Mouse (Mus musculus) heart, adult 2 months (tissue): Measurements from ENCODE around the gene Exosc7. TPM values are rescaled to one million over a fixed set of nuclear protein-coding genes. Genes with fewer than 3 reads are reported as not detected.

ENCODE experiments used
- DNase-seq, 2 experiments: peaks; one replicate each; pipeline ENCODE4 v3.0.0; 2021
- H3K27ac ChIP-seq: fragments of 200-600 bp; 2 replicates; pipeline ENCODE4 v1.8.1; 2022
- H3K27me3 ChIP-seq: fragments of 200-500 bp; 2 replicates; pipeline ENCODE4 v1.6.1; 2012; ENCODE audit warnings: mild to moderate bottlenecking, low read length, inconsistent platforms, mixed read lengths; ENCODE audit not compliant: control insufficient read depth, insufficient read depth
- H3K36me3 ChIP-seq: fragments of 200-500 bp; 2 replicates; pipeline ENCODE4 v1.6.1; 2012; ENCODE audit warnings: low read length, inconsistent platforms; ENCODE audit not compliant: control insufficient read depth, insufficient read depth
- H3K4me1 ChIP-seq: fragments of 200-500 bp; 2 replicates; pipeline ENCODE4 v1.6.1; 2011; ENCODE audit warnings: low read length; ENCODE audit not compliant: control insufficient read depth, insufficient read depth
- H3K4me3 ChIP-seq: fragments of 200-600 bp; 2 replicates; pipeline ENCODE4 v1.8.1; 2022
- H3K79me2 ChIP-seq: fragments of 200-500 bp; replicated peaks from 2 replicates; pipeline ENCODE4 v1.6.1; 2012; ENCODE audit warnings: mild to moderate bottlenecking, inconsistent platforms, low read length, moderate library complexity, mixed read lengths; ENCODE audit not compliant: control insufficient read depth, insufficient read depth
- H3K9ac ChIP-seq: fragments of 200-500 bp; 2 replicates; pipeline ENCODE4 v1.6.1; 2012; ENCODE audit warnings: low read depth, mild to moderate bottlenecking, control low read depth, inconsistent platforms, low read length, mixed read lengths
- CTCF ChIP-seq: fragments of 200-600 bp; IDR thresholded peaks from 2 replicates; pipeline ENCODE4 v1.8.1; 2022; ENCODE audit warnings: antibody characterized with exemption, mild to moderate bottlenecking, moderate library complexity
- EP300 ChIP-seq: fragments of 200-500 bp; IDR thresholded peaks from 2 replicates; pipeline ENCODE4 v1.6.1; 2011; ENCODE audit warnings: low read depth, low read length, control low read depth; ENCODE audit not compliant: insufficient read depth
- POLR2A ChIP-seq: fragments of 200-500 bp; IDR thresholded peaks from 2 replicates; pipeline ENCODE4 v1.6.1; 2011; ENCODE audit warnings: mild to moderate bottlenecking, low read depth, low read length, control low read depth; ENCODE audit not compliant: insufficient read depth
- WGBS: fragments of 180-500 bp; shearing (Covaris S2); methylation state at CpG from one replicate; pipeline ENCODE4 v1.1.7; 2018; 5-methylcytosine and 5-hydroxymethylcytosine counted together
- intact Hi-C: fragments of 180-260 bp; cut with DNase I; formaldehyde crosslinking; loops from one replicate; pipeline ENCODE4 v1.15.1; 2025
- polyA plus RNA-seq: library from polyadenylated mRNA; depleted of rRNA; stranded (reverse); fragments of >200 nt; gene quantifications from 2 replicates; pipeline ENCODE4 v1.2.3, GENCODE M21; 2012; rRNA removed
- total RNA-seq, 2 experiments: library from RNA; stranded (reverse); gene quantifications; 2 replicates each; pipeline ENCODE4 v1.2.3; 2021

Gene Exosc7
- total and polyA plus RNA-seq, 3 experiments, result 19.8 to 27.9 (median 26.7) TPM

DNA sequence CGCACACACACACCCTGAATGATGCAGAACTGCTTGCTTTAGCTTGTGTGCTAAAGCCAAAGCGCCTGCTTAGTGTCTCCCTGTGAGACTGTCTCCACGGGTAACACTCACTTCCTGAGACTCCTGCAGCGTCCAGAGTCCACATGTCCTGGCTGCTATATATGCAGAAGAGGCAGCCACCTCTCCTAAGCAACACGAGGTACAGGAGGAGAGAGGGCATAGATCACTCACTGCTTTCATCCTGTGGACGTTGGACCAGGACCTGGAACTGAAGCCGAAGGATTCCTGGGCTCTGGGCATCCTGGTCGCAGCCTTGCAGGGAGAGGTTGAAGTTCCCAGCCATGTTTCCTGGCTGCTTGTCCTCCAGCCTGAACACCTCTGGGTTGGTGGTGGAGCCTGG is 70.2 kb downstream of the Exosc7 start:
- intact Hi-C loops, result no loop called here
- Histone ChIP-seq H3K27ac (no peak overlapping the region), H3K79me2 (no peaks in the 10 kb centered on the region), H3K4me3 (no peak overlapping the region), H3K36me3 (peaks cover under 1% of the 10 kb centered on the region; the same call in 1 of the 2 replicates), H3K27me3 (no peaks in the 10 kb centered on the region), H3K4me1 (peaks cover 1% of the 10 kb centered on the region; the same call in 1 of the 2 replicates), H3K9ac (no peak overlapping the region)
- 64% methylated on average over 8 of the region's 8 CpGs for WGBS
- DNase-seq, result no peak
- TF ChIP-seq EP300 (no peak), CTCF (no peak), POLR2A (no peak)

DNA sequence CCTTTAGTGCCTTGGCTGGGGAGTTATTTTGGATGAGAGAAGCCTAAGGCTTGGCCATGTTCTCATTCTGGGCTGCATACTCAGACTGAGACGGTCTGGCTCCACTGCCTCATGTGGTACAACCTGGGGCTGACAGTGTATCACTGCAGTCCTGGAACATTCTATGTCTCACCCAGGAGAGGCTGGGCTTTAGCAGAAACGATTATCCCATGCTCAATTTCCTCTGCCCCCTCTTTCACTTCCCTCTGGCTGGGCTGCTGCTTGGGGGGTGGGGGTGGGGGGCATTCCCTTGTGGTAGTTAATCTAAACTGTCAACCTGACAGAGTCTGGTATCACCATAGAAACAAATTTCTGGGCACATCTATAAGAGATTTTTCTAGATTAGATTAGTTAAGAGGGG is 72.5 kb downstream of the Exosc7 start:
- intact Hi-C loops, result no loop called here
- Histone ChIP-seq H3K27ac (no peak overlapping the region), H3K9ac (no peak overlapping the region), H3K79me2 (no peaks in the 10 kb centered on the region), H3K27me3 (no peaks in the 10 kb centered on the region), H3K4me1 (peaks cover 1% of the 10 kb centered on the region; the same call in 1 of the 2 replicates), H3K4me3 (no peak overlapping the region), H3K36me3 (peaks cover 2% of the 10 kb centered on the region; the same call in 1 of the 2 replicates)
- no peak for DNase-seq
- WGBS, result 23% methylated on average over 2 of the region's 2 CpGs
- no peak for TF ChIP-seq CTCF
- TF ChIP-seq POLR2A, result no peak
- TF ChIP-seq EP300, result no peak

Other genes starting within 250 kb of the Exosc7 start
- gene Zfp445, start 247.2 kb upstream of the Exosc7 start, total RNA-seq, result 100 to 1,000 TPM in 1 of 2 experiments, 10 to 100 TPM in 1; 64.6 to 100 TPM
- gene Zfp445, start 247.2 kb upstream of the Exosc7 start, polyA plus RNA-seq, result 31.1 and 79.7 TPM in 2 replicates
- gene Zkscan7, start 227.5 kb upstream of the Exosc7 start, total RNA-seq, result 1 to 10 TPM; 4.7 to 5.9 TPM
- 2.6 and 4.1 TPM in 2 replicates for gene Zkscan7, start 227.5 kb upstream of the Exosc7 start, polyA plus RNA-seq
- gene Zfp105, start 190.1 kb upstream of the Exosc7 start, total RNA-seq, result 1 to 10 TPM; 1.7 to 2.1 TPM
- gene Zfp105, start 190.1 kb upstream of the Exosc7 start, polyA plus RNA-seq, result 0.86 and 0.91 TPM in 2 replicates
- 10 to 100 TPM; 16.1 to 18.9 TPM for gene 1110059G10Rik, start 162.2 kb upstream of the Exosc7 start, total RNA-seq
- gene 1110059G10Rik, start 162.2 kb upstream of the Exosc7 start, polyA plus RNA-seq, result 3.0 and 5.3 TPM in 2 replicates
- under 1 TPM; 0.13 to 0.34 TPM for gene Kif15, start 162.2 kb upstream of the Exosc7 start, total RNA-seq
- 0.21 and 1.3 TPM in 2 replicates for gene Kif15, start 162.2 kb upstream of the Exosc7 start, polyA plus RNA-seq
- 10 to 100 TPM; 12.2 to 12.9 TPM for gene Tmem42, start 91.9 kb upstream of the Exosc7 start, total RNA-seq
- gene Tmem42, start 91.9 kb upstream of the Exosc7 start, polyA plus RNA-seq, result 15.3 and 22.5 TPM in 2 replicates
- gene Tgm4, start 78.5 kb upstream of the Exosc7 start, total RNA-seq, result not detected
- 0.23 TPM in 1 of 2 replicates, not detected in the other for gene Tgm4, start 78.5 kb upstream of the Exosc7 start, polyA plus RNA-seq
- 10 to 100 TPM; 36.7 to 42.8 TPM for gene Zdhhc3, start within 50 bp of the Exosc7 start, total RNA-seq
- gene Zdhhc3, start within 50 bp of the Exosc7 start, polyA plus RNA-seq, result 57.8 and 66.2 TPM in 2 replicates
- gene Clec3b, start 37.7 kb downstream of the Exosc7 start, total RNA-seq, result 10 to 100 TPM; 47.0 to 71.1 TPM
- 60.6 and 62.3 TPM in 2 replicates for gene Clec3b, start 37.7 kb downstream of the Exosc7 start, polyA plus RNA-seq
- gene Cdcp1, start 102.8 kb downstream of the Exosc7 start, total RNA-seq, result under 1 TPM; 0.10 to 0.11 TPM
- 0.50 and 0.78 TPM in 2 replicates for gene Cdcp1, start 102.8 kb downstream of the Exosc7 start, polyA plus RNA-seq
- 1 to 10 TPM; 4.5 to 5.5 TPM for gene Tmem158, start 147.5 kb downstream of the Exosc7 start, total RNA-seq
- 0.94 and 2.1 TPM in 2 replicates for gene Tmem158, start 147.5 kb downstream of the Exosc7 start, polyA plus RNA-seq